Mouse (Mus musculus): ENCODE results near the gene Magi1.

GRCm38 (mm10) chr6:94201940-94202339, 81.8 kb downstream of the Magi1 start:
- no peak for TF ChIP-seq CTCF (IDR thresholded peaks at IDR 0.05; ENCODE audit: low read depth)
- no peak for TF ChIP-seq EP300 (IDR thresholded peaks at IDR 0.05; ENCODE audit: low read depth)
